Mouse (Mus musculus) naive thymus-derived CD4-positive, alpha-beta T cell, adult 2 months (primary cell): ENCODE data around the gene Mymk.

Experiments
- DNase-seq: peaks from one replicate; pipeline ENCODE4 v3.0.0-alpha.2; 2011; ENCODE audit warnings: low read depth

Gene Mymk

DNA sequence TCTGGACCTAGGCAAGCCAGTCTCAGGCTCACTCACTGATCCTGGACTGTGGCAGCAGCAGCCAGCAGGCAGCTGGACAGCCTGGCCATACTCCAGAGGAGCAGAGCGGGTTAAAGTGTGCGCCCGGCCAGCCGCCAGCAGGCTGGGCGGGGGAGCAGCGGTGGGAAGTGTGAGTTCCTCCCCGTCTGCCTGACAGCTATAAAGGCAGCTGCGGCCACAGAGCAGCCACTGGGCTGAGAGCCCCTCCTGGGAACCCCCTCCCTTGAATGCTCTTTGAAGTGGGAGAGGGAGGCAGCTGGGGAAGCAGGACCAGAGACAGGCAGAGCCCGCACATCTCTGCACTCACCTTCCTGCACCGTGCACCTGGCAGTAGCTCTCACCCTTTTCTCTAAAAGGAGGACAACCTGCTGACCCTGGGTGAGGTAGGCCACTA, 7.2 kb upstream of the Mymk start, which contains the start of gene Adamtsl2:
Gene Adamtsl2, plus strand, starts transcription at position 228 of the 433 bp plus-strand sequence.
- DNase-seq = peak; percentile 20

DNA sequence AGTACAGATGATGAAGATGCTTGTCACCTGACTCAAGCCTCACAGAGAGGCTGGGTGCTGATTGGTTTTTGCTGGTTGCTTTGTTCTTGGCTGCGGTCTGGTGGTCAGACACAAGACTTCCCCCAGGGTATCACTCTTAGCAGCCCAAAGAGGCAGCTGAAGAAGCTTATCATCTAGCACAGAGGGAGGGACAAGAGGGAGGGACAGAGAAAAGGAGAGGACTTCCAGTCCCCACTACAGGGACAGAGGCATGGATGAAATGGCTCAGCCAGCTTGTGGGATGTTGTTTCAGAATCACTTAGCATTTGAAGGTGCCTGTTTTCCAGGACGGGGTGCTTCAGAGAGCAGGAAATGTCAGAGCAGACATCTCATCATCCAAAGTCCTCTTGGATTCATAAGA, 6.3 kb upstream of the Mymk start:
- DNase-seq = peak; percentile 25

DNA sequence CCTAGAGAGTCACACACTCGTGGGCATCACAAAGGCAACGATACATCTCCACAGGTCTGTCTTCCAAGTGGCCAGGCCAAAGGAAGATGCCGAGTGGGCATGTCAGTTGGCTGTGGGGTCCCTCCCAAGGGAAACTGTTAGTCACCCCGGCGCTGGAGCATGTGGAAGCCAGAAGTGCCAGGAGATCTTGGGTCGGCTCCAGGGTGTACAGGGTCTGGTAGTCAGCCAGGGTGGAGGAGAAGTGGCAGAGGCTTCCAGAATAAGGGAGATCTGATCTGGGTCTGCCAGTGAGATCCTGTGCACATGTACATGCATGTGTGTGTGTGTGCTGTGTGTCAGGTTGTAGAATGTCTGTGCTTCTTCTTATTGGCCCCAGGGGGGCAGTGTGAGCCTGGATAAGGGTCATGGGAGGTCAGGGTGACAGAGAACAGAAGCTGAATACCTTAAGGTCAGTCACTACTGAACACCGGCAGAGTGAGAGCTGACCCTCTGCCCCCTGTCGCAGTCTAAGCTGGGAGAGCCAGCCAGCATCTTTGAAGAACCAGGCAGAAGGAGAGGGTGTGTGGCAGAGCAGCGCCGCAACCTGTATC, 5.8 kb upstream of the Mymk start:
- DNase-seq = peak; percentile 49

DNA sequence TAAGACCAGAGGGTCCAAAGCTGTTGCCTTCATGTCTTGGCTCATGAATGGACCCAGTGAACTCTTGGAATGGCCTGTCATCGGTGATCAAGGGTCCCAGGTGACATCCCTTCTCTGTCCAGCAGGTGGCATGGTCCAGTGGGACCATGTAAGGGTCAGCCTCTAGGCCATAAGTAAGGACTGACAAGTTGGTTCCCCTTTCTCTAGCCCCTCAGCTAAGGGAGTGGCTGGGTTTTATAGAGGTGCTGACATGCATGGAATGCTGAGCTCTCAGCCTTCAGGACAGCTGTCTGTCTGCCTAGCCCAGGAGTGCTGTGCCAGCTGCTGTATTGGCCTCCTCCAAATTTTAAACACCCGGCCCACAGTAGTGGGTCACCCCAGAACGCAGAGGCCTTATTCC, 3.5 kb upstream of the Mymk start:
- peak; percentile 53 for DNase-seq

DNA sequence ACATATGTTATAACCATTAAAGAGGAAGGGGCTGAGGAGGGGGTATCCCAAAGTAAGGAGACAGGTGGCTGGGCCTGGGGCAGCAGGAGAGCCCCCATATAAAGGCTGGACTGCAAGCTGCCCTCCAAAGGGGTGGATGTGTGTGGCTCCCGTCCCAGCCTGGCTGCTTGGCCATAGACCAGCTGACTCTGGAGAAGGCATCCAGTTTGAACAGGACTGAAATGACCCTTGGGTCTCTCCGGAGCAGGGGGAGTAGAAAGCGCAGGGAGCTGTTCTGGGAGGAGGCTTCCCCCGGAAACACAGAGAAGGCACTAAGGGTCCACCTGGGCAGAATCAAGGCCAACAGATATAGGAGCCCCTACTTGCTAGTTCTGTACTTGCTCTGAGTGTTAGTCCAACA, 2.8 kb upstream of the Mymk start:
- no peak for DNase-seq

DNA sequence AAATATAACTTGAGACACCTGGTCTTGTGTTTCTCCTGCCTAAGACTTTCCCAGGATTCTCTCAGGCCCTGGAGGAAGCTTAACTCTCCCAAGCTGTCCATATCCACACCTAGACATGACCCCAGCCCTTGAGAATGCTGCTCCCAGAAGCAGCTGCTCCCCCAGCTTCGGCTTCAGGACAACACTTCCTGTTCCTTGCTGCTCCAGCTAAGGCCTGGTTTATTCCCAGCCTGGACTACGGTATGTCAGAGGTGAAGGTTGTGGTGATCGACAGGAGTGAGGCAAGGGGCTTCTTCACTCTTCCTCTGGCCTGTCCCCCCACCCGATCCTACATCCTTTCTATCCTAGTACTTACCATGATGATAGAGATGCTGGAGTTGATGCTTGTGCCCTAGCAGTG, 1.4 kb upstream of the Mymk start:
- DNase-seq = no peak

DNA sequence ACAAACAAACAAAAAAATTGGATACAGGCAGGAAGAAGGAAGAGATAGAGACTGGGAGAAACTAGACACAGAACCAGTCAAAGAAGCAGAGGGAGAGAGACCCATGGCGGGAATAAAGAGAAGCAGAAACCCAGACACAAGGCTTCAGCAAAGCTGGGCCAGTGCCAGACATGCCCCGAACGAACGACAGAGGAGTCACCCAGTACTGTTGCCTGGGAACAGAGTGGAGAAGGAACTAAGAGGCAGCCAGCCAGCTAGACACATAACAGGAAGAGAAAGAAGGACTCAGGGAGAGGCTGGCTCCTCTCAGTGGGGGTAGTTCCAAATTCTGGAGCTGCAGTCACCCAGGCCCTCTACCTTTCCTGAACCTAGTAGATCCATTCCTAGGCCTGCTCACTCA, 842 bp downstream of the Mymk start:
- DNase-seq = no peak

DNA sequence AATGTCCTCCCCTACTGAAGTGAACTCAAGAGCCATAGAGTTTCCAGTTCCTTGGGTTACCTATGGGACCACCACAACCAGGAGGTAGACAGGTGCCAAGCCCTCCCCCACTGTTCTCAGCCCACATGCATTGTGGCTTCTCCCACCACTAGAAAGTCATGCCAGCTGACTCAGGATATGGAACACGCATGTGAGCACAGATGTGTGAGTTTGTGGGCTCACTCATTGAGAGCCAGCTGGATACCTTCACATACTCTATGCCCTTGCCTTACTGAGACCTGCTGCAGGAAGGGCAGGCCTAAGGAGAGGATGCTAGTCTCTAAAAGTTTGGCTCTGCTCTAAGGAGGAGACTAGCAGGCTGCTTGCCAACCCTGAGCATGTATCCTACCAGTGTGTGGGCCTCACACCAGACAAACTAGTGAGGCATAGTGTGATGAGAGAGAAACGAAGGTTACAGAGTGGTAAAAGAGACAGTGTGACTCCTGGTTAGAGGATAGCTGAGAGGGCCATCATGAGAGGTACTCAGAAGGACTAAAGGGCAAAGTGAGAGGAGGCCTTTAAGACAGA, 1.6 kb downstream of the Mymk start:
- no peak for DNase-seq

DNA sequence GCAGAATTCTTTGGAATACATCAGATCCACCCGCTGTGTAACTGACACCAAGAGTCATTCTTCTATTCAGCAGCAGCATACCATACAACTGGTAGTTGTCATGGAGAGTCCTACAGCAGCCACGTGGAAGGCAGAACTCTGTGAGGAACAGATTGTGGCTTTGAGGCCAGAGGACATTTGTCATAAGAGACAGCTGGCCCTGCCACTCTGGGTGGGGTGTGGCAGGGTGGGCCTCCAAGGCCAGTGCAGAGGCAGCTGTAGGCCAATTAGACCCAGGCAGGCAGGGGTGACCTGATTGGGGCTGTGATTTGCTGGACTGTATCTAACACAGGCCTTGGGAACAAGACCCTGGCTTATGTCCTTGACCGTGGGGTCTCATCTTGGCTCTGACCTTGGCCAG, 2.3 kb downstream of the Mymk start:
- DNase-seq = no peak

DNA sequence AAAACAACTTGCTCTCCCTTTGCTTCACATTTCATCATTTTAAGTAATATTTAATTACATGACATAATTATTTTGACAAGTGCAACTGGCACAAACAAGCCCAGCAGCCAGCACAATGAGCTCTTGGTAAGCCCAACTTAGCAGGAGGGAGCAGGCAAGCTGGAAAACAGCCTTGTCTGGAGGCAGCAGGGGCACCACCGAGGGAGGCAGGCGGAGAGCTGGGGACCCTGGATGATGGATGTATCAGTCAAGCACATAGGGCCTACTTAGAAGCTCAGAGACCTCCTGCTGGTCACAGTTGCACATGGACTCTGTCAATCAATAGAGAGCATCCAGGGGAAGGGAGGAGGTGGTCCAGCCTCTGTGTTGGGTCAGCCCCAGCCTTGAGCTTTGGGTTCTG, 4.0 kb downstream of the Mymk start:
- no peak for DNase-seq

DNA sequence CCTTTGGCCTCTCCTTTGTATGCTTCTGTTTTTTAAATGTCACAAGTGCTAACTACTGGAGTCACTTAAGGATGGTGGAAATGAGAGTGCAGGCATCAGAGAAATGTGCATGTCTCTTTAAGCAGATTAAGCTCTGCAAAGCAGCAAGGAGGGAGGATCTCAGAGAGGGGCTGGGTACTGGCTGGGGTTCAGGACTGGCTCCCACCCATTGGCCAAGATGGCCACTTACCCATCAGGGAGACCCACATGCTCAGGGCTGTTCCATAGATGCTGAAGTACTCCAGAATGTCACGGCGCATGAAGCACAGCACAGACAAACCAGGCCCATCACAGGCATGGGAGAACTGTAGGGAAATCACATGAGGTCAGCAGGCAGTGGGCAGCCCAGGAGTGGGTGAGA, 4.9 kb downstream of the Mymk start:
- DNase-seq = no peak

DNA sequence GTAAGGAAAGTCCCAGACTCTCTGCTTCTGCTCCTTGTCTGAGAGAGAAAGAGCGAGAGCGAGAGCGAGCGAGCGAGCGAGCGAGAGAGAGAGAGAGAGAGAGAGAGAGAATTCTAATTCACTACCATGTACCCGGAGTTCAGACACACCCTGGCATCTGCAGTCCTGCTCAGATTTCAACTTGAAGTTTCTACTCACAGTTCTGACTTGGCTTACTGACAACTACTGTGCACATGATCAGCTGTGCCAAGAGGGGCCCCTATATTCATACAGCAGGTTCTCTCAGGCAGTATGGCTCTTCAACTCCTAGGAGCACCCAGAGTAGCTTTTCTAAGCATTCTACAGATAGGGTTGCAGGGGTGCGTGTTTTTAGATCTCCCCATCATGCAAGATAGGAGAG, 12.8 kb downstream of the Mymk start:
- no peak for DNase-seq

DNA sequence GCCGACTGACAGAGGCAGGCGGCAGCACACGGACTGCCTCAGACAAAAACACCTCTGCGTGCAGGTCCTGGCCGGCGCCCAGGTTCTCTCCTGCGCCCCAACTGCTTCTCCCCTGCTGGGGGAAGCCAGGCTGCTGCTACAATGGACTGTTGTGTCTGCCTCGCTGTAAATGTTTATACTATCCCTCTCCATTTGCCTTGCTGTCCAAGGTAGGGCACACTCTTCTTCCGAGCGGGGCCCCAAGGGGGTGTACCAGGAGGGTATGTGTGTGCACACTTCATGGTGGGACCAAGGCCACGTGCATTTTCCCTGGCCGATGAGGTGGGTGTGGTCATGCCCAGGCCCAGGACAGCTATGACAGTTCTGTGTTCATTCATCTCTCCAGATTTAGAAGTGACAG, 13.2 kb downstream of the Mymk start:
- DNase-seq = no peak

DNA sequence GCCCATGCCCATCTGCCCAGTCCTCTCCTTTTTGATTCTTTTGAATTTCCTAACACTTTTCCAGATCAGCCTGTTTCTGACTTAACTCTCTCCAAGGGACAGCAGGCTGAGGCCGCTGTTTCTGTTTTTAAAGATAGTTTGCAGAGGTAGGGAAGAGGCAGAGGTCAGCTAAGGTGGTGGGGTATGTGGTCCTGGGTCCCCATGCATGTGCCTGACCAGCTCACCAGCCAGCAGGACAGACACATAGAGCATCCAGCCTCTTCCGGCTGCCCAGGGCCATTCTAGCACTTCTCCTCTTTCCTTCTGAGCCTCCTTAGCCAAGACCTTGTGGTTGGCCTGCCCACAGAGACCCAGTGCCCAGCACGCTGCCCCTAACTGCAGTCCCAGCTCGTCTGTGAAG, 13.7 kb downstream of the Mymk start:
- DNase-seq = no peak

DNA sequence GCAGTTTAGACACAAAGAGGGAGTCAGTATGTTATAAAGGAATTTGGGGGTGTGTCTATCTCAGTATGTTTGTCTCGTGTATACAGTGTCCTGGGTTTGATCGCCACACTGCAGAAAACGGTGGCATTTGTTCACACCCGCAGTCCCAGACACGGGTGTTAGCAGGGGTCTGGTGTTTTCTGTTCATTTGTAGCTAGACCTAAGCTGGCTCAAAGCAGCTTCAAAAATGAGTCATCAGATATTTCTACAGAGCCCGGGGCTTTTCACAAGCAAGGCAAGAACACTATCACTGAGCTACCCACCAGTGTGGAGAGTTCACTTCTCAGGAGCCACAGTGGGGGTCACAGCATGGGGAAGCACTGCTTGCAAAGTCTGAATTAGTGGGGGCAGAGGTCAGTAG, 22.6 kb downstream of the Mymk start:
- no peak for DNase-seq

DNA sequence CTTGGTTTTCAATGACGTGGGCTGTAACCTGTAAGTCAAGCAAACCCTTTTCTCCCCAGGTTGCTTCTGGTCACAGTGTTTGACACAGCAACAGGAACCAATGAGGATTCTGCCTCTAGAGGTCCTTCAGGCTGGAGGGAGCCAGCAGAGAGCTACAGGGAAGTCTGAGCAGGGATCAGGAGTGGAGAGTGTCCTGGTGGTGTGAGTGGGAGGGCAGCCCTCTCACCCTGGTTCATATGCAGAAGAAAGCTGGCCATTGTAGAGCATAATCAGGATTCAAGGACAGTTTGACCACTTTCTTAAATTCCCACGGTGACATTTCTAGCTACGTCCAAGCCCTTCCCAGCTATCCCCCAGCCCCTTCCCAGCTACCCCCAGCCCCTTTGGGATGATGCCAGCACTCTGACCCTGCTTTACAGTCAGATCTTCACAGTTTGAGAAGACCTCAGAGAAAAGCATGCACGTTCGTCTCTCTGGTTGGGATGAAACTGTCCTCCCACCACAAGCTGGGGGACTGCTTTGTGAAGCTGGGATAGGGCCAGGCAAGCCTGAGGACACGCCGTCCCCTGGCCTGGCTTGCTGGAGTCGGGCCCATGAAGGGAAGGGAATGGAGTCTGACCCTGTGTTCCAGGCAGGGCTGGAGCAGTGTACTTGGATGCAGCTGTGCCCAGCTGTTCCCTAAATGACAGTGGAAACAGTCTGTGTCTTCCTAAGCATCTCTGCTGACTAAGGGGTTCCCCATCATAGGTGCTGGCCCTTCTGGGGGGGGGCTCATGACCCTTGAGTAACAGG, 25.8 kb downstream of the Mymk start:
- DNase-seq = no peak

DNA sequence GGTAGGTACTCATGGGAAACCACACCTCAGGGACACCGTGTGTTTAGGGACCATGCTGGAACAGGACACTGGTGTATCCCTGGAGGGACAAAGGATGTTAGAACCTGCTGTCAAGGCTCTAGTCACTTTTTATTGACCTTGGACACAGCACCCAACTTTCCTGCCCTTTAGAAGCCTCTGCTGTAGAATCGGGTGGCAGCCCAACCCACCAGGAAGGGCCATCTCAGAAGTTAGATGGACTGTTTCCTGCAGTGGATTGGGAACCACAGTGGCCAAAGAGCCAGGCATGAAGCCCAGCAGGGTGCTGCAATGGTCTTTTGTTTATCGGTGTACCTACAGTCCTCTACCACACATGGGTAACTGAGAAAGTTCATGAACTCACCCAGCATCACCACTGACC, 27.3 kb downstream of the Mymk start:
- DNase-seq = no peak

DNA sequence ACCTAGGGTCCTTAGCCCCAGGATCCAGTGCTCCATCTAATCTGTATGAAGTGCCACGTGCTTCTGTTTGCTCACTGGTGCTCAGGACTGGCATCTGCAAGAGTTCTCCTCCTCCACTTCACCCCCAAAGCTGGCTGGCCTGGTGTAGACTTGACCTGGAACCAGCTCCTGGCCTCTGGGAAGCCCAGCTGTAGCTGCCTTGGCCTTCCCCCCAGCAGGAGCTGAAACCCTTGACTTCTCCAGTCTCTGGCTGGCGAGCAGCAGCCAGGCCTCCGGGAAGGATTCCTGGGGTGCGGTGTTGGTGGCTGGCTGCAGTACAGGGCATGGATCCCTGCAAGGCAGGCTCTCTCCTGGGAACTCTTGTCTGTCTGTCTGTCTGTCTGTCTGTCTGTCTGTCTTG, 27.8 kb downstream of the Mymk start:
- no peak for DNase-seq

DNA sequence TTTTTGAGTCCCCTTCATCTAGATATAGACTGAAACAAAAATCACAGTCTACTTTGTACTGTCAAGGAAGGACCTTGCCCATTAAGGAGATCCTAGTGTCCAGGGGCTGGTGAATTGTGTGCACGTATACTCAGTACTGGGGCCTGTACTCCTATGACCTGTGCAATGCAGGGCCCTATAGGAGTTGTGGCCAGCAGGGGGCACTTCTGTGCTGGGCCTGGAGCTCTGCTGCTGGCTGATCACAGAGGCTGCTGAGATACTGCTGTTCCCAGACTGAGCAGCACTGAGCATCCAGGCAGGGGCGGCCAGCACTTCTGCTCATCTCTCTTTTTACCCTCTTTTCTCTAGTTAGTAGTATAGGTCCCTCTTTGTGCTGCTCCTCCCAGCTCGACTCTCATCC, 28.5 kb downstream of the Mymk start:
- DNase-seq = peak; percentile 79

DNA sequence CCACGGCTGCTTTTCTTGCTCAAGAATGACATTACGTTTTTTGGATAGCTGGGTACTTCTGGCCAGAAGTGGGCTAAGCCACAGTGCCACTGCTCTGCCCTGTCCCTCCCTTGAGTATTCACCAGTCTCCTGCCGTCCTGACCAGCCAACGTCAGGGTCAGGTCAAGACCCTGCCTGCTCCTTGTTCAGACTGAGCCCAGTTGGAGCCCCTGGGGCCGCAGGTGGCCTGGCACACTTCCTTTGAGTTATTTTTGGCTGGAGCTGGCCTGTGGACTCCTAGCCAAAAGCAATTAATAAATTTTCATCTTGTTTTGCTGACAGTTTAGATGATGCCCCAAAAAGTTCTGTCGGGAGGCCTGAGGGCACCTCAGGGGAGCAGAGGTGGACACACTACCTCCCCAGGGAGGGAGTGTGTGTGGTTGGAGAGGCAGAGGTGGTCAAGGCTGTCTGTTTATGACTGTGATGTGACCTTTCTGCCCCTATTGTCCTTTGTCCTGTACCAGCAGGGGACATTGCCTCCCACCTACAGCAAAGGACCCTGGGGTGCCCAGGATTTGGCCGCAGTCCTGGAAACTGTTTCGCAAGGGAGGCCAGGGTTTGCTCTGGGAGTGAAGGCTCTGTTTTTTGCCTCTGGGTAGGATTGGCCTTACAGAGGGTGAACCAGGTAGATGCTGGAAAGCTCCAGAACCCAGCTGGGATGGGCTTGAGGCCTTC, 29.7 kb downstream of the Mymk start:
- DNase-seq = no peak

DNA sequence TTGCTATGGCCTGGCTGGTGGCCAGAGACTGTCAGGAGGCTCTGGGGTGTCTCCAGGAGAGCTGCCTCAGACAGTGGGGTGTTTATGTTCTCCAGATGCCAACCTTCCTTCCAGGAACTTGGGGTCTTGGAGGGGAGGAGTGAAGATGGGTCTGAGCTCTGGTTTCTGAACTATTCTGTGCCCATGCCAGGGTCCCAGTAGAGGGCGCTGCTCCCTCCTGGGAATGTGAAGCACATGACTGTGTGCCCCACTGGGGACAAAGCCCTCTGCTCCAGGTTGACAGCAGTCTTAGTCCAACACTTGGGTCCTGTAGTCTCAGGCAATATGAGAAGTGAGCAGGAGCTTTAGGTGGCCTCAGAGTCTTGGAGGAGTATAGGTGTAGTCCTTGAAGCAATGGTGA, 32.7 kb downstream of the Mymk start:
- no peak for DNase-seq

DNA sequence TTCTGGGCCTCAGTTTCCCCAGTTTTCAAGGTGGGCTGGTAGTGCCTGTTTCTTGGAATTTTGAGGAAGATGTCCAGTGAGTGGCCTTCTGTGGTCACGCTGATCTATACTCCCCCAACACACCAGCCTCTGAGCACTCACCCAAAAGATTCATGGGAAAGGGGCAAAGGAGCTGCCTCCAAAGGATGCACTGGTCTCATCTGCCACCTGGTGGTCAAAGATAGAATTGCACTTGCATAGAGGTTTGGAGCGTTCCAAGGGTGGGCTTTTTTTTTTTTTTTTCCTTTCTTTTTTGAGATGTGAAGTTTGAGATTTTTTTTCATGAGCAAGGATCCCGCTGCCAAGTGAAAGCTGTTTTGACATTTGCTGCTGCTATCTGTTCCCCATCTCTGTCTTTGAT, 33.4 kb downstream of the Mymk start:
- DNase-seq = peak; percentile 82

DNA sequence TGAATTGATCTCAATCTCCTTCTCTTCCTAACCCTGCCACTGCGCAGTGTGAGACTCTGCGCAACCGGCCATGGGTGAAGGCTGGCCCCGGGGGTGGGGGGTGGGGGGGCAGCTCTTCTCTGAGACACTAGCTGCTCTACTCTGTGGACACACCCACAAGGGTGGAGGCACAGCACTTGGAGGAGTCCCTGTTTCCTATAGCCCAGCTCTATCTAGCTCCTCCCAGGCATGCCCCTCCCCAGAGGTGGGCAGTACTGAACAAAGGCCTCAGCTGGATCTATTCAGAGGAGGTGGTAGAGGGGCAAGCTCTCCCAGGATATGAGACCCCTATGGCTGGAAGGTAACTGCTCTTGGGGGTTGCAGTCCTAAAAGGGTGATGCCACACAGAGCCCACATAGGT, 35.0 kb downstream of the Mymk start:
- no peak for DNase-seq
